Mouse (Mus musculus) lung, adult 2 months (tissue): ENCODE measurements around the gene Sctr. TPM values are rescaled to one million over a fixed set of nuclear protein-coding genes. Genes with fewer than 3 reads are reported as not detected.
A peak's percentile ranks its signal among the peaks of the same experiment; 100 is the strongest.

ENCODE experiments used
- DNase-seq: peaks from one replicate; pipeline ENCODE4 v3.0.0; 2022
- H3K4me1 ChIP-seq: fragments of 200-500 bp; 2 replicates; pipeline ENCODE4 v1.6.1; 2011; ENCODE audit warnings: low read length; ENCODE audit not compliant: control insufficient read depth, insufficient read depth
- H3K4me3 ChIP-seq: fragments of 200-500 bp; replicated peaks from 2 replicates; pipeline ENCODE3; 2011; ENCODE audit warnings: low read depth, mild to moderate bottlenecking, control low read depth, low read length; ENCODE audit errors: extremely low read depth
- CTCF ChIP-seq: fragments of 200-500 bp; IDR thresholded peaks from 2 replicates; pipeline ENCODE4 v1.5.1; 2011; ENCODE audit warnings: mild to moderate bottlenecking, low read length, control low read depth; ENCODE audit not compliant: insufficient read depth
- POLR2A ChIP-seq: fragments of 200-500 bp; IDR thresholded peaks from 2 replicates; pipeline ENCODE4 v1.6.1; 2011; ENCODE audit warnings: low read depth, mild to moderate bottlenecking, control low read depth, low read length, borderline replicate concordance; ENCODE audit errors: extremely low read depth
- WGBS: fragments of 180-500 bp; shearing (Covaris S2); methylation state at CpG from one replicate; pipeline ENCODE4 v1.1.7; 2018; 5-methylcytosine and 5-hydroxymethylcytosine counted together
- polyA plus RNA-seq: library from polyadenylated mRNA; depleted of rRNA; stranded (reverse); fragments of >200 nt; gene quantifications from 2 replicates; pipeline ENCODE4 v1.2.3, GENCODE M21; 2012; rRNA removed

Gene Sctr
- polyA plus RNA-seq, 1 experiment: 0.33 TPM

DNA sequence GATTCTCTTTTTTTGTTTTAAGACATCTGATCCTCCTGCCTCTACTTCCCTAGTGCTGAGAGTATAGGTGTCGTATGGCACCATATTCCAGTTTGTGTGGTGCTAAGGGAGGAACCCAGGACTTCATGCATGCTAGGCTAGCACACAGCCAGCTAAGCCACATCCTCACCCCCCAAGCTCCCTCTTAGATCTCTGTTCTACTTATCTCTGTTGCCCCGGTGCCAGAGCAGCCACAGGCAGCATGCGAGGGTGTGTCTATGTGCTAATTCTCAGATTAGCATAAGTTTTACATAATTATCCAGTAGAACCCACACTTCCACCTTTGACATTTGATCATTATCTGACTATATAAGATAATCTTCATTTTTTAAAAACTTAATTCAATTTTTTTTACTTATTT lies 88.2 kb downstream of the Sctr start:
- DNase-seq: no peak
- H3K4me3 ChIP-seq: no peak overlapping the region
- H3K4me1 ChIP-seq: no peaks in the 10 kb centered on the region
- 58% methylated on average over 3 of the region's 3 CpGs for WGBS
- TF ChIP-seq POLR2A (no peak), CTCF (no peak)

DNA sequence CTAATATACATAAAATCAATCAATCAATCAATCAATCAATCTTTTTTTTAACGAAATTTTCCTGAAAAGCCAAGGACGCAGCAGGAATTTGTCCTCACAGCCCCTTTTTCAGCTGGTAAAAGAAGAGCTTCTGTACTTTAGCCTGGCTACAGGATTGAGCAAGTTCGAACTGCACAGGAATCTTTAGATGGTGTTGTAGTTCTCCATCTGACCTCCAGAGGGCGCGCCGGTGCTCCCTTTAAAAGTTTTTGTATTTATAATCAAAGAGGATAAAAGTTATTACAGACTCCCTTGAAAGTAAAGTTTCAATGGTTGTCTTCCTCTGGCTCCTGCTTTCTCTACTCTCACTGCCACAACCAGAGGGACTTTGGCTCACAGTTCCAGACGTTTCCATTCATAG lies 91.6 kb downstream of the Sctr start:
- H3K4me3 ChIP-seq: no peak overlapping the region
- WGBS: 10% methylated on average over 7 of the region's 7 CpGs
- DNase-seq: peak; percentile 68

DNA sequence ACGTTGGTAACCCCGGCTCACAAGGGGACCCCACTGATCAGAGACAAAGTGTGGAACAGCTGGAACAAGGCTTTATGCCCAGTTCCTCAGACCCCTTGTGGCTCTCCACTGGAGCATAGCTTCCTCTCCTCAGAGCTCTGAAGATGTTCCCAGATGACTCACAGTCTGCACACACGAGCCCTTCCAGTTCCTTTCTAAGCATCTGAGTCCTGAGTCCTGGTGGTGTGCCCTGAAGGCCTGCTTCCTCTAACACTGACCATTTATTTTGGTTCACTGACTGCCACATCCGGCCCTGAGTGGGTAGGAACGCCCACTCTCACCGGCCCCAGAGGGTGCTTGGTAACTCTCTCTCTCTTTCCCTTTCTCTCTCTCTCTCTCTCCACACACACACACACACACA lies 92.8 kb downstream of the Sctr start:
- H3K4me1 ChIP-seq: no peaks in the 10 kb centered on the region
- no peak for DNase-seq
- no peak for TF ChIP-seq CTCF
- no peak for TF ChIP-seq POLR2A
- 31% methylated on average over 6 of the region's 6 CpGs for WGBS
- no peak overlapping the region for H3K4me3 ChIP-seq

More for the DNA sequence above, 91.6 kb downstream of the Sctr start:
- H3K4me1 ChIP-seq: no peaks in the 10 kb centered on the region
- peak; percentile 67 for TF ChIP-seq CTCF
- TF ChIP-seq POLR2A: no peak

DNA sequence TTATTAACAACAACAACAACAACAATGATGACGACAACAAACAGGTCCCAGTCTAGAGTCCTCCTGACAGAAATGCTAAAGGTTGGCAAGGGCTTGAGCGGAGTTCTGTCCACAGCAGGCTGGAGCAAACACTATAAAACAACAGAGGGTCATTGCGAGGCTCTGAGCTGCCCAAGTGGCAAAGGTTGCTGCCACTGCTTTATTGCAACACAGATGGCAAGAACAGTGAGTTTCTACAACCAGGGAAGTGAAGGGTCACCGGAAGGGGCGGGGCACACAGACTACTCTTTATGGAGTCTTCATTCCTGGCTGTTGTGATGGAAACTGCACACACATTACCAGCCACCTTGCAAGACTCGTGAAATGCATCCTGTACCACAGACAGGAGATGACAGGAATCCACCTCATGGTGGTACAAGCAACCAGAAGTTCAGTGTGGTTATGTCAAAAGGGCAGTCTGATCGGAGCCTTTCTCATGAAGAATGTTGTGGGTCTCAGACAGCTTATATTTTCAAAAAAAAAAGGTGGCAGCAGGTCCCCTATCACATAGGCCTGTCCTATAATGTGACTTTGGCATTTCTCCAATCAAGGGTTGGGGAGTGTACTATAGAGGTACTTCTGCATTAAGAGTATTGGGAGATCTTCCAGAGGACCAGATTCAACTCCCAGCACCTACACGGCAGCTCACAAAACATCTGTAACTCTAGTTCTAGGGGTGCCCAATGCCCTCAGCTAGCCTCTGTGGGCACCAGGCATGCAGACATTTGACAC lies 93.9 kb downstream of the Sctr start:
- 63% methylated on average over 8 of the region's 8 CpGs for WGBS
- no peak for DNase-seq
- H3K4me1 ChIP-seq: no peaks in the 10 kb centered on the region
- no peak overlapping the region for H3K4me3 ChIP-seq
- TF ChIP-seq POLR2A: no peak
- TF ChIP-seq CTCF: no peak

DNA sequence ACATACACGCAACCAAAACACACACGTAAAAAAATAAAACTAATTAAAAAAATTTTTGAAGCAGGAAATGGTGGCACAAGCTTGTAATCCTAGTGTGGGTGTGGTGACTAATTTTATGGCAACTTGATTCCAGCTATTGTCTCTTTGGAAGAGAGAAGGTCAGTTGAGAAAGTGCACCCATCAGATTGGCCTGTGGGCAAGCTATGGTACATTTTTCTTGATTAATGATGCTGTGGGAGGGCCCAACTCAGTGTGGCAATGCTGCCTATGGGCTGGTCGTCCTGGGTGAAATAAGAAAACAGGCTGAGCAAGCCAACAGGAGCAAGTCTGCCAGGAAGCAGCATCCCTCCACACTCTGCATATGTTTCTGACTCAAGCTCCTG lies 94.5 kb downstream of the Sctr start:
- Histone ChIP-seq H3K4me1 (no peaks in the 10 kb centered on the region), H3K4me3 (no peak overlapping the region)
- 72% methylated on average over 3 of the region's 3 CpGs for WGBS
- no peak for DNase-seq
- TF ChIP-seq CTCF (no peak), POLR2A (no peak)

DNA sequence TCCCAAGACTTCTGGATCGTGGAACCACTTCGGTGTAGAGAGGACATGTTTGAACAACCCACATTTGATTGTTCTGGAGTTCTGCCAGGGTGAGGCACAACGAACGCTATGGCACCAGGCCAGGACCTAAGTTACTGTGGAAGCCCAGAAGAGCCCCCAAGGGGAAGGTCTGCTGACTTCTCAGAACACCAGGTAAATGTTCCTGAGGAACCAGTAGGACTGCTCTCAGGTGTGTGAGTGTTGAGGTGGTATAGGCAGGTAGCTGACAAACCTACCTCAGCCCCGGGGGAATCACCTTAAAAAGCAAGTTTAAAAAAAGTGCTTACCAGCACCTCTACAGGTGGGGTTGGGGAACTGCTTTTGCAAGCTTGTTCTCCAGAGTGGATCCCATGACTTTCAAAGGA lies 98.9 kb downstream of the Sctr start:
- 31% methylated on average over 5 of the region's 5 CpGs for WGBS
- TF ChIP-seq POLR2A (no peak), CTCF (no peak)
- Histone ChIP-seq H3K4me1 (no peaks in the 10 kb centered on the region), H3K4me3 (no peak overlapping the region)
- DNase-seq: peak; percentile 38

DNA sequence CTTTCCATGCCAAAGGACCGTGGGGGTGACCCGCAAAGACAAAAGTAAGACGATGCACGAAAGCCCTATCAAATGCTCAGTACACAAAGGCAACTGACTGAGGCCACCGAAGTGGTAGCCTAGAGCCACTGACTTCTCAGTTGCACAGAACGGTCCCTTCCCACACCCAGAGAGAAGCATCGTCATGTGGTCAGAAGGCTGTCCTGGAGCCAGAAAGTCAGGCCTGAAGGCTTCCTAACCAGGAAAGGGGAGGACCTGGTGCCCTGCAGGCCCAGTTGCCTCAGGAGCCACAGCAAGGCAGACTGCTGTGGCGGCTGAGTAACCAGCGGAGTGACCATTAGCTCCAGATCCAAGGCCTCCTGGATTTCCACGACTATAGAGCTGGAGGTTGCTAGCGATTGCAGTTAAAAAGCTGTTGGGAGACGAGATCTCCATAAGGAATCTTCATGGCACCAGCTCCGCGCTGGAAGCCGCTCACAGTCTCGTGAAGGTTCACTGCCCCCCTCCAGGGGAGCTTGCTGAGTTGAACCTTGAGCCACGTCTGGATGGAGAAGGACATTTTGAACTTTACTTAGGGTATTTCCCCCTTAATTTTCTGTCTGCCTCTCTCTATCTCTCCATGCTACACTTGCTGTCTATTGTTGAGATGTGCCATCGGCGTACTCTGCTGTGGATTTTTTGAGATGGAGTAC lies 103.2 kb downstream of the Sctr start:
- no peak overlapping the region for H3K4me3 ChIP-seq
- no peaks in the 10 kb centered on the region for H3K4me1 ChIP-seq
- no peak for DNase-seq
- 89% methylated on average over 19 of the region's 19 CpGs for WGBS
- no peak for TF ChIP-seq POLR2A
- no peak for TF ChIP-seq CTCF

DNA sequence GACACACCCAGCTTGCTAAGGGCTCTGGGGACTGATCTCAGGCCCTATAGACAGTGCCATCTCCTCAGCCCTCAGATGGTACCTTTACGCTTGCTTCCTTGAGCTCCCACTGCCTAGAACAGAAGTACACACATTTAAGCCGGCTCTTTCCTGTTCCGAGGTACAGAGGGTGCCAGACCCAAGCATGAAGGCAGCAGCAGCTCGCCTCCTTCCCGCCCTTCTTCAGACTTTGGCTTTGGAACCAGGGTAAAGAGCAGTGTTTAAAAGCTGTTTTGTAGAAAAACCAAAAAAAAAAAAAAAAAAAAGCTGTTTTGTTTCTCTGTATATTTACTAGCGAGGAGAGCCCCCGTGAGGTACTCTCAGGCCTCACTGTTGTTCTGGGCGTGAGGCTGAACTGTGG lies 105.1 kb downstream of the Sctr start:
- H3K4me1 ChIP-seq: peaks cover 4% of the 10 kb centered on the region; the same call in 1 of the 2 replicates
- no peak for DNase-seq
- no peak for TF ChIP-seq CTCF
- no peak for TF ChIP-seq POLR2A
- no peak overlapping the region for H3K4me3 ChIP-seq
- 80% methylated on average over 8 of the region's 8 CpGs for WGBS

DNA sequence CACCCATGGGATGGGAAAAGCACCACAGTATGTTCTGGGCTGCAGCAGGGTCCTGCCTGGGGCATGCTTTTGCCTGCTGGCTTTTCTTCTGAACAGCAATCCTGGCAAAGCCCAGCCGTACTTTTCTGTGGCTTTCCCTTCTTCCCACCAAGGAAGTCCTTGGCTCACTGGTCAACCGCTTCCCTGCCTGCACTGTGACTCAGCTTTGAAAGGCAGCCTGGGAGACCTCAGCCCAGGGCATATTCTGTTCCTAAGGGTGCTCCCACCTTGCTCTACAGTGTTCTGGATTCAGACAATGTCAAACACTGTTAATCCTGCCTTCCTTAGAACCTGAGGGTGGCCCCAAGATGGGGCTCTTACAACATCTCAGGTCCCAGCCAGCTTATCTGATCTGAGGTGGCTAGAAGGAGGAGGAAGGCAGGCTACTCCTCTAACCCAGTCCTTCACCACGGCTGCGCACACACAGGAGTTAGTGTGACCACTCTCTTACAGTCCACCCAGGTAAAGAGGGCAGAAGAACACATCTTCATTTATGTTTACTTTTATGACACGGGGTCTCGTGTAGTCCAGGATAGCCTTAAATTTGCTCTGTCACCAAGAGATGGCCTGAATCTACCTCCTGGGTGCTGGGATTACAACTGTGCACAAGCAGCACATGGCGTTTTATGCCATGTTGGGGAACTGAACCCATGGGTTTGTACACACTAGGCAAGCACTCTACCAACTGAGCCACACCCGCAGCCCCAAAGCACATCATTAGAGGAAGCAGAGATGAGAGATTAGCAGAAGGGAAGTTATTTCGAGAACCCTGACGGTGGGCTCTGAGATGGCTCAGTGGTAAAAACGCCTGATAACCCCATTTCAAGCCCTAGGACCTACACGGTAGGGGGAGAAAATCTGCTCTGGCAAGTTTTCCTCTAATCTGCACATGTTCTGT lies 105.8 kb downstream of the Sctr start:
- WGBS: 76% methylated on average over 12 of the region's 12 CpGs
- H3K4me3 ChIP-seq: no peak overlapping the region

More for the DNA sequence above, 105.8 kb downstream of the Sctr start:
- TF ChIP-seq CTCF (no peak), POLR2A (no peak)
- DNase-seq: no peak
- peaks cover 4% of the 10 kb centered on the region; the same call in 1 of the 2 replicates for H3K4me1 ChIP-seq

Other genes starting within 250 kb of the Sctr start
- gene Ptpn4, start 169.3 kb upstream of the Sctr start, polyA plus RNA-seq: 3.9 and 4.2 TPM in 2 replicates
- 2.8 and 4.3 TPM in 2 replicates for gene Tmem177, start 93.7 kb upstream of the Sctr start, polyA plus RNA-seq
- gene Cfap221, start 9.7 kb upstream of the Sctr start, polyA plus RNA-seq: 0.66 and 0.69 TPM in 2 replicates
- 78.9 and 80.0 TPM in 2 replicates for gene Tmem37, start 67.2 kb downstream of the Sctr start, polyA plus RNA-seq
- 193 and 281 TPM in 2 replicates for gene Dbi, start 114.2 kb downstream of the Sctr start, polyA plus RNA-seq
- 1.5 and 1.7 TPM in 2 replicates for gene 3110009E18Rik, start 114.3 kb downstream of the Sctr start, polyA plus RNA-seq